Mouse (Mus musculus): ENCODE data around the gene Rgs9bp.
"Not testable (repeated sequence)": the region's sequence is repeated elsewhere in the genome, so short reads cannot be mapped to it uniquely, and the experiment has no call there.

Gene Rgs9bp

DNA sequence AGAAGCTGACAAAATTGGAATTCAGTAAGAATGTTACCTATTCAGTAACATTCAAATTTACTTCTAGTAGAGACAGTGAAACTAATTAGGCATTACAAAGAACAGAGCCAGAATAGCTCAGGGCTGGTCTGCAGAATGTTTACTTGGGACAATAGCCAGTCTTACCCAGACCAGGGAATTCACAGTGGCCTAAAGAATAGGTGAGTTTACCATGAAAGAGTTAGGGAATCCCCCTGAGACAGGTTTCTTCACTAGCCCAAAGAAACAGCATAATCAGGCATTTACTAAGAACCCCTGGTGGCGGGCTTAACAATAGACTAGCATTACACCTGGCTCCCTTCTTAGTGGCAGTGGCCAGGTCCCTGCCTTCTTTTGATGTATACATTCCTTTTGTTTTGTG lies 54.8 kb downstream of the Rgs9bp start:
- DNase-seq (ENCODE audit: extremely low spot score) = not testable (repeated sequence)

GRCm38 (mm10) chr7:35530026-35530425 lies 55.4 kb downstream of the Rgs9bp start:
- no peak for DNase-seq (ENCODE audit: extremely low spot score)
